Mouse (Mus musculus) limb, embryonic 11.5 days (tissue): ENCODE measurements around the gene Gpha2. TPM values are rescaled to one million over a fixed set of nuclear protein-coding genes. Genes with fewer than 3 reads are reported as not detected.
A peak's percentile ranks its signal among the peaks of the same experiment; 100 is the strongest.

Source experiments
- ATAC-seq: fragments of 200-750 bp; cut with Nextera tagmentation; 2 replicates; pipeline ENCODE4 v1.8.0; 2017; ENCODE audit warnings: low read depth; ENCODE audit not compliant: insufficient number of reproducible peaks, low FRiP score, low TSS enrichment
- DNase-seq: peaks from one replicate; pipeline ENCODE4 v3.0.0-alpha.2; 2015; ENCODE audit warnings: low spot score
- H3K27ac ChIP-seq: fragments of 300-500 bp; sonication (generic); replicated peaks from 2 replicates; pipeline ENCODE4 v1.5.1; 2014; ENCODE audit warnings: low read depth, mild to moderate bottlenecking, low read length
- H3K27me3 ChIP-seq: fragments of 300-500 bp; sonication (generic); 2 replicates; pipeline ENCODE4 v1.6.1; 2014; ENCODE audit warnings: mild to moderate bottlenecking, low read length, mixed read lengths; ENCODE audit not compliant: control insufficient read depth, insufficient read depth
- H3K36me3 ChIP-seq: fragments of 300-500 bp; sonication (generic); 2 replicates; pipeline ENCODE4 v1.6.1; 2014; ENCODE audit warnings: mild to moderate bottlenecking, low read length, moderate library complexity, mixed read lengths; ENCODE audit not compliant: control insufficient read depth, insufficient read depth
- H3K4me1 ChIP-seq: fragments of 300-500 bp; sonication (generic); 2 replicates; pipeline ENCODE4 v1.6.1; 2014; ENCODE audit warnings: low read length, mixed read lengths; ENCODE audit not compliant: control insufficient read depth, insufficient read depth
- H3K4me2 ChIP-seq: fragments of 300-500 bp; sonication (generic); 2 replicates; pipeline ENCODE4 v1.6.1; 2014; ENCODE audit warnings: low read depth, mild to moderate bottlenecking, moderate library complexity; ENCODE audit not compliant: severe bottlenecking
- H3K4me3 ChIP-seq: fragments of 300-500 bp; sonication (generic); 2 replicates; pipeline ENCODE4 v1.5.1; 2014; ENCODE audit warnings: low read depth, low read length
- H3K9ac ChIP-seq: fragments of 300-500 bp; sonication (generic); 2 replicates; pipeline ENCODE4 v1.6.1; 2014; ENCODE audit warnings: mild to moderate bottlenecking, low read length
- H3K9me3 ChIP-seq: fragments of 300-500 bp; sonication (generic); 2 replicates; pipeline ENCODE4 v1.6.1; 2016; ENCODE audit warnings: low read length; ENCODE audit not compliant: control insufficient read depth
- WGBS: fragments of 180-500 bp; shearing (Covaris S2); extraction: QIAGEN DNeasy Blood & Tissue Kit; methylation state at CpG from one replicate; pipeline ENCODE4 v1.1.7; 2014; 5-methylcytosine and 5-hydroxymethylcytosine counted together
- polyA plus RNA-seq: library from polyadenylated mRNA; unstranded; fragments of >200 nt; fragmentation: Nextera tagmentation; extraction: Ambion mirVana; gene quantifications from 2 replicates; pipeline ENCODE4 v1.2.1, GENCODE M21; 2014

The Gpha2 gene
- polyA plus RNA-seq, 1 experiment from 2014 or later = 2.0 TPM

DNA sequence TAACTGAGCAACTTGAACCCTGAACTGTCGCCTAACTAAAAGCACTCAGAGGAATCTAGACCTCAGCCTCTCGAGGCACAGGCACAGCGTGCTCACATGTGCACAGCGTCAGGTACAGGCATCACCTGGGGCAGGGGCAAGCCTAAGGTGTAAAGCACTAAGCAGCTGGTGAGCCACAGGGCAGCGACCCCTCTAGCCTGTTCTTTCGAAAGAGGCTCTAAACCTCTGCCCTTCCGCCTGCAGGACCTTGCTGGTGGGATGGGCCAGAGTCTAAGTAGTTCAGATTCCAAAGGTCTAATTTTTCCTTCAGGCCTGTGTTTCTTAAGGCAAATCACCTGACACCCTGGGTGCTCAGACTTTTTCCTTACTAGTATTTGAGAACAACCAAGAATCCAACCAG lies 45.9 kb downstream of the Gpha2 start:
- DNase-seq = no peak
- Histone ChIP-seq H3K27me3 (no peaks in the 10 kb centered on the region), H3K9me3 (no peaks in the 10 kb centered on the region), H3K27ac (no peak overlapping the region), H3K4me2 (no peak overlapping the region), H3K9ac (no peak overlapping the region), H3K36me3 (no peaks in the 10 kb centered on the region), H3K4me1 (0 out of 2 replicates have a peak, but pooled peaks cover 3% of the 10 kb centered on the region), H3K4me3 (no peak overlapping the region)
- ATAC-seq = no peak
- 72% methylated on average over 7 of the region's 7 CpGs for WGBS

DNA sequence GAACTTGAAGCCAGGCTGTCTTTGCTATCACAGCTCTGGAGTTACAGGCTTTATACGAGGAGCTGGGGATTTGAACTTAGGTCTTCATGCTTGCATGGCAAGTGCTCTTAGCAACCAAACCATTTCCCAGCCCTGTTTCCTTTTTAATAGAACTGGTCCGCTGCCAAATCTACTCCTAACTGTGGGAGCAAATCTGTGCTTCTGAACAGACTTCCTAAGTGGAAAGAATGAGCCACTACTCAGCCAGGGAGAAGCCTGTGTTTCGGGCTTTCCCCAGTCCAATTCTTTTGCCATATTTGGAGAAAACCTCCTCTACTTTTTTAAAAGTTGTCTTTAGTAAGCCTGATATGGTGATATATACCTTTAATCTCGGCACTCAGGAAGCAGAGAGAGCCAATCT lies 46.6 kb downstream of the Gpha2 start:
- DNase-seq (no peak), ATAC-seq (no peak)
- H3K9me3 ChIP-seq = no peaks in the 10 kb centered on the region
- H3K27me3 ChIP-seq = no peaks in the 10 kb centered on the region
- no peak overlapping the region for H3K9ac ChIP-seq
- peaks cover 4% of the 10 kb centered on the region; the same call in 1 of the 2 replicates for H3K4me1 ChIP-seq
- H3K27ac ChIP-seq = no peak overlapping the region
- H3K36me3 ChIP-seq = no peaks in the 10 kb centered on the region
- 85% methylated on average over 4 of the region's 4 CpGs for WGBS
- no peak overlapping the region for H3K4me3 ChIP-seq
- H3K4me2 ChIP-seq = no peak overlapping the region

DNA sequence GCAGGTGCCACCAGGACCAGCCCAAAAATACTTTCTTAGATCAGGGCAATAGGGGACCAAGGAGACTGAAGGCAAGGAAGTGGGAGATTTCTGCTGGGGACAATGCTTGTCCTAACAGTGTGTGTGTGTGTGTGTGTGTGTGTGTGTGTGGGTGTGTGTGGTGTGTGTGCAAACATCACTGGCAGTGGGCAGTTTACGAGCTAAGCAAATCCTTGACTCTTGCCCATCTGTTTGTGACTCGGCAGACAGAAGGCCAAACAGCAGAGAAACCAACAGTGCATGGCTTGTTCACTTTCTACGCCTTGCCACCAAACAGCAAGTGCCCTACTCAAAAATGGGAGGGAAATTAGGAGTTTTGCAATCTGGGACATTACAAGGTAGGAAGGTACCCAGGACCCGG lies 47.4 kb downstream of the Gpha2 start:
- H3K27me3 ChIP-seq = no peaks in the 10 kb centered on the region

DNA sequence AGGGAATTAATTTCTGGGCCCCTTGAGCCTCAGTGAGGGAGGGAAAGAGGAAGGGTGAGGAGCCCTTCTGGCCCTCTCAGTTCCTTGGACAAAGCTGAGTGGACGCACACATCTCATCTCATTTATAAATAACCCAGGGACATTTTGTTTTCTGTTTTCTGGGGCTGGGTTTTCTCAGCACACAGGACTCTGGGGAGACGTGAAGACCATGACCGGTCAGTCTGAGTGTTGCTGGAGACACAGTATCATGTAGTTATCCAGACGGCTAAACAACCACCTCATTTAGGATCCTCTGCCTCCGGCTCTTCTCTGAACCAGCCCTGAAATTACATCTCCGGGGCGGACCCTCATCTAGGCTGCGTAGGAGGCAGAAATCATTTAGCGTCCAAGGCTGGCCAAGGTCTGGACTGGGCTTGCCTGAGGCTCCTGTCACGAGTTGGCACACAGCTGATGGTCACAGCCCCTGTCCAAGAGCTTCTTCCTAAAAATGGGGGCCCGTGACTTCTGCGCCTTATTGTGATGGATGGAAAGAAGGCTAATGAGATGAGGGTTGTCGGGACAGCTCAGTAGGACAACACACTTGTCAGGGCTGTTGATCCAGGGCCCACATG lies 47.9 kb downstream of the Gpha2 start:
- Histone ChIP-seq H3K4me1 (peaks cover 15% of the 10 kb centered on the region), H3K36me3 (no peaks in the 10 kb centered on the region; the same call in 1 of the 2 replicates), H3K4me3 (no peak overlapping the region), H3K9me3 (no peaks in the 10 kb centered on the region), H3K4me2 (no peak overlapping the region), H3K27ac (no peak overlapping the region), H3K27me3 (no peaks in the 10 kb centered on the region), H3K9ac (no peak overlapping the region)
- WGBS = 86% methylated on average over 13 of the region's 13 CpGs
- ATAC-seq = no peak
- no peak for DNase-seq

More for the DNA sequence above, 47.4 kb downstream of the Gpha2 start:
- H3K9me3 ChIP-seq = no peaks in the 10 kb centered on the region
- no peak overlapping the region for H3K4me3 ChIP-seq
- no peak overlapping the region for H3K27ac ChIP-seq
- WGBS = 72% methylated on average over 4 of the region's 4 CpGs
- DNase-seq (no peak), ATAC-seq (no peak)
- no peak overlapping the region for H3K9ac ChIP-seq
- no peaks in the 10 kb centered on the region for H3K36me3 ChIP-seq
- peaks cover 12% of the 10 kb centered on the region for H3K4me1 ChIP-seq
- H3K4me2 ChIP-seq = no peak overlapping the region

DNA sequence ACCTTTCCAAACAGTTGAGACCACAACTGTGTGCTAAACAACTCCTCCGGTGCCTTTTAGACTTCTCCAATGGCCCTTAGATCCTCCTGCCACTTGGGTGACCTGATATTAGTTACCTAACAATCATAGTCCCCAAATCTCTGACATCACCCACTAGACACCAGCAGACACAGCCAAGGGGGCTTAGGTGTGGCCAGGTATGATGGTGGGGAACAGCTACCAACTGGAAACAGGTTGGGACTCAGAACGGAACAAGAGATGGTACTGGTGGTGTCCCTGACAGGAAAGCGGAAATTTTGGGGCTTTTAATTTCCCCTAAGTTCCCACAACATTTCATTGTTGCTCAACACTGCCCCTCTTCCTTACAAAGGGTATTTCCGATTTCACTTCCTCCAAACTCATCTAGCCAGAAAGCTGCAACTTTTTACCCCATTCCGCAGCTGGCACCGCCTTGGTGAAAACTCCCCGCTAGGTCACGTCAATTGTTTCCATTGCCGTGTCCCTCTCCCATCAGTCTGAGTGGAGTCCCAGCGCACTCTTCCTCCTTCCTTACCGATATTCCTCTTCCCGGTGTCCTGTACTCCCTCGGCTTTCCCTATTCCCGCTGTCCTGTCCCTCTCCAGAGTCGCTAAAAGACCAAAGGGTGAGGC lies 49.7 kb downstream of the Gpha2 start:
- H3K9me3 ChIP-seq = no peaks in the 10 kb centered on the region
- H3K4me2 ChIP-seq = peak overlapping the region; percentile 61
- peak overlapping the region; percentile 12; the same call in 1 of the 2 replicates for H3K9ac ChIP-seq
- H3K36me3 ChIP-seq = no peaks in the 10 kb centered on the region; the same call in 1 of the 2 replicates
- ATAC-seq = no peak
- peak overlapping the region; percentile 88 for H3K4me3 ChIP-seq
- H3K27me3 ChIP-seq = no peaks in the 10 kb centered on the region
- H3K4me1 ChIP-seq = peaks cover 20% of the 10 kb centered on the region
- peak; percentile 29 for DNase-seq
- WGBS = 7% methylated on average over 15 of the region's 15 CpGs
- no peak overlapping the region for H3K27ac ChIP-seq

DNA sequence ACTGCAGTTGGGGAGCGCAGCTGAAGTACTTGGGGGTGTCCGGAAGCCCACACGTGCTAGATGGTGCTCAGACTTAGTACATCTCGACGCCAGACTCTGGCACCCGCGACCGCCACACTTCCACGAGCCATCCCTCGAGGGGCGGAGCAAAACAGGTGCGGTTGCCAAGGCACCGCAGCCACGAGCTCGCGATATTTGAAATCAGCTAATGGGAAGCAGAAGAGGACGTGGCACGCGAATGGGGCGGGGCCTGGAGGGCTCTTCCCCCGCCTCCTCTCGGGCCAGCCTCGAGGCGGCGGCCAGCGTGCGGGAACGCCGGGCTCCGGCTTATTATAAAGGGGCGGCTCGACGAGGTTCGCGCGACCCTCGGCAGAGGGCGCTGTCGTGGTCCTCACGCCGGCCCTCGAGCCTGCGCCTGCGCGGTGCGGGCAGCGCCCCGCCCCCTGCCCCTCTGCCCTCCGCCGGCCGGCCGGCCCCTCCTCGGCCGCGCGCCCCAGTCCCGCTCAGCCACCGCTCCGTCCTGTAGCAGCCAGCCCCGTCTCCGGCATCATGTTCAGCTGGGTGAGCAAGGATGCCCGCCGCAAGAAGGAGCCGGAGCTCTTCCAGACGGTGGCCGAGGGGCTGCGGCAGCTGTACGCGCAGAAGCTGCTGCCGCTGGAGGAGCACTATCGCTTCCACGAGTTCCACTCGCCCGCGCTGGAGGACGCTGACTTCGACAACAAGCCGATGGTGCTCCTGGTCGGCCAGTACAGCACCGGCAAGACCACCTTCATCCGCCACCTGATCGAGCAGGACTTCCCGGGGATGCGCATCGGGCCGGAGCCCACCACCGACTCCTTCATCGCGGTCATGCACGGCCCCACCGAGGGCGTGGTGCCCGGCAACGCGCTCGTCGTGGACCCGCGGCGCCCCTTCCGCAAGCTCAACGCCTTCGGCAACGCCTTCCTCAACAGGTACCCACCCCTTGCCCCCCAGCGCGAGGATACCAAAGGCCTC lies 50.5 kb downstream of the Gpha2 start, which contains the start of gene Ehd1:
TSS of gene Ehd1 (plus strand) at position 300 of the 996 bp plus-strand sequence.
- H3K4me1 ChIP-seq = peaks cover 20% of the 10 kb centered on the region
- whole genome bisulfite sequencing = under 1% methylated on average over 102 of the region's 106 CpGs

More for the DNA sequence above, 50.5 kb downstream of the Gpha2 start, which contains the start of gene Ehd1:
- Histone ChIP-seq H3K4me2 (peak within 1 kb of the TSS; percentile 61), H3K9me3 (no peaks in the 10 kb centered on the region), H3K4me3 (peak within 1 kb of the TSS; percentile 88), H3K27ac (peak within 1 kb of the TSS; percentile 60; the same call in 1 of the 2 replicates), H3K36me3 (peaks cover 6% of the 10 kb centered on the region; the same call in 1 of the 2 replicates), H3K27me3 (no peaks in the 10 kb centered on the region), H3K9ac (peak within 1 kb of the TSS; percentile 83)
- DNase-seq (peak; percentile 99), ATAC-seq (peak; percentile 93)
